Mouse (Mus musculus): ENCODE data around the gene Tmem200c. TPM values are rescaled to one million over a fixed set of nuclear protein-coding genes. Genes with fewer than 3 reads are reported as not detected.

Gene Tmem200c
- total RNA-seq, 2 experiments from 2014 or later: 6.8 to 7.9 TPM

- DNase-seq (ENCODE audit: low spot score in 2 of 2): no peak
- Histone ChIP-seq H3K27ac (no peak overlapping the region), H3K4me3 (no peak overlapping the region)
- no peak for TF ChIP-seq CTCF (conservative IDR thresholded peaks at IDR 0.05)
Observed at GRCm38 (mm10) chr17:68864175-68864574, 37.8 kb downstream of the Tmem200c start.

- H3K27ac ChIP-seq: no peak overlapping the region
Observed at GRCm38 (mm10) chr17:68868439-68868838, 42.0 kb downstream of the Tmem200c start.

GRCm38 (mm10) chr17:68874021-68874420, 47.6 kb downstream of the Tmem200c start:
- DNase-seq (ENCODE audit: low spot score in 2 of 2): no peak
- H3K4me3 ChIP-seq: no peak overlapping the region
- no peak overlapping the region for H3K27ac ChIP-seq
- no peak for TF ChIP-seq CTCF (conservative IDR thresholded peaks at IDR 0.05)

More at GRCm38 (mm10) chr17:68868439-68868838, 42.0 kb downstream of the Tmem200c start:
- DNase-seq (ENCODE audit: low spot score in 2 of 2): peak in 1 of 2 experiments; percentile 20
- TF ChIP-seq CTCF (conservative IDR thresholded peaks at IDR 0.05): peak; percentile 74
- no peak overlapping the region for H3K4me3 ChIP-seq

- H3K27ac ChIP-seq: no peak overlapping the region
- peak; percentile 72 for TF ChIP-seq CTCF (conservative IDR thresholded peaks at IDR 0.05)
- H3K4me3 ChIP-seq: no peak overlapping the region
- DNase-seq (ENCODE audit: low spot score in 2 of 2): no peak
Observed at GRCm38 (mm10) chr17:68875251-68875650, 48.8 kb downstream of the Tmem200c start.

- H3K27ac ChIP-seq: no peak overlapping the region
- no peak for DNase-seq (ENCODE audit: low spot score in 2 of 2)
- no peak overlapping the region for H3K4me3 ChIP-seq
- no peak for TF ChIP-seq CTCF (conservative IDR thresholded peaks at IDR 0.05)
Observed at GRCm38 (mm10) chr17:68875917-68876495, 49.6 kb downstream of the Tmem200c start.

GRCm38 (mm10) chr17:68881725-68882524, 55.5 kb downstream of the Tmem200c start:
- peak overlapping the region; percentile 55 for H3K4me3 ChIP-seq
- peak; percentile 79 for TF ChIP-seq CTCF (conservative IDR thresholded peaks at IDR 0.05)
- no peak overlapping the region for H3K27ac ChIP-seq
- DNase-seq (ENCODE audit: low spot score in 2 of 2): peak; percentile 4 to 43

- no peak for DNase-seq (ENCODE audit: low spot score in 2 of 2)
Observed at GRCm38 (mm10) chr17:68883474-68884083, 57.2 kb downstream of the Tmem200c start.

GRCm38 (mm10) chr17:68890672-68891071, 64.2 kb downstream of the Tmem200c start:
- no peak overlapping the region for H3K27ac ChIP-seq
- no peak for DNase-seq (ENCODE audit: low spot score in 2 of 2)
- no peak for TF ChIP-seq CTCF (conservative IDR thresholded peaks at IDR 0.05)
- no peak overlapping the region for H3K4me3 ChIP-seq

More at GRCm38 (mm10) chr17:68883474-68884083, 57.2 kb downstream of the Tmem200c start:
- peak; percentile 69 for TF ChIP-seq CTCF (conservative IDR thresholded peaks at IDR 0.05)
- Histone ChIP-seq H3K4me3 (no peak overlapping the region), H3K27ac (no peak overlapping the region)

Other genes starting within 250 kb of the Tmem200c start
- gene Epb41l3, start 249.1 kb downstream of the Tmem200c start, total RNA-seq (2021): 100 to 1,000 TPM; 124 to 129 TPM